Mouse (Mus musculus) frontal cortex, adult 2 months (tissue): ENCODE data around the gene Gpatch8. TPM values are rescaled to one million over a fixed set of nuclear protein-coding genes. Genes with fewer than 3 reads are reported as not detected.
"Not testable (repeated sequence)": the region's sequence is repeated elsewhere in the genome, so short reads cannot be mapped to it uniquely, and the experiment has no call there.

ENCODE experiments used
- DNase-seq, 2 experiments: peaks; one replicate each; pipeline ENCODE4 v3.0.0; 2022; ENCODE audit warnings: low spot score in 1 of 2; ENCODE audit errors: extremely low spot score in 1 of 2
- polyA plus RNA-seq: library from polyadenylated mRNA; depleted of rRNA; stranded (reverse); fragments of >200 nt; gene quantifications from 2 replicates; pipeline ENCODE4 v1.2.3, GENCODE M21; 2012

Gpatch8 gene
- polyA plus RNA-seq, 1 experiment, result 61.7 TPM

DNA sequence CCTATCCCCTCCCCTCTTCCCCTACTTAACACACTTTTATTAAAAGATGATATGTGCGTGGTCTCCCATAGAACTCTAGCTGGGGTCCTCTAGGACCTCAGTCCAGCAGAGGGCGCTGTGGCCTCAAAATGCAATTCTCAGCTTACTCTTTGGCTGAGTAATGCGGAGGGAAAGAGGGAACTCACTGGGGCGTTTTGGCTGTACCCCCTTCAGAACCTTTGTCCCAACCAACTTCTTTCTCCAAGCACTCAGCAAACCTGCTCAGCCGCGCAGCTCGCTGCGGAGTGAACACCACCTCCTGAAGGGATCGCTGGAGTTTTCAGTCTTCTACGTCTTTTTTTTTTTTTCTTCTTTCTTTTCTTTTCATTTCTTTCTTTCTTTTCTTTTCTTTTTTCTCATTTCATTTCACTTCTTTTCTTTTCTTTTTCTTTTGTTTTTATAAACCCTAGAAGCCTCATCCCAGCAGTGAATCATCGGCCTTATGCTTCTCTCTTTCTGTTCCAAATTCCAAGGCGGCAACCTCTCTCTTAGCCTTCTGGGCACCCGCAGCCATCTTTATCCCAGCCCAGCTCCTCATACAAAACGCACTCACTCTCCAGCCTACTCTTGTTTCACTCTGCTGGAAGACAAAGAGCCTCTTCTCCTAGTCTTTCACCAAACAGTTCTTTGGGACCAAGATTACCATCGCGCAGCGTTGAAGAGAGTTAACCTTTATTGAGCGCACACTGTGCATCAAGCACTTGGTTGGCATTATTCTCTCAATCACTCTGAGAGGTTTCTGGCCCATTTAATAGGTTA, 16.9 kb upstream of the Gpatch8 start:
- peak; percentile 30 to 91 for DNase-seq

- no peak for DNase-seq
Measured at GRCm38 (mm10) chr11:102568756-102569377, 12.7 kb upstream of the Gpatch8 start.

GRCm38 (mm10) chr11:102568191-102568590, 12.0 kb upstream of the Gpatch8 start:
- no peak for DNase-seq

GRCm38 (mm10) chr11:102567723-102568122, 11.5 kb upstream of the Gpatch8 start:
- DNase-seq, result no peak

GRCm38 (mm10) chr11:102567157-102567556, 11.0 kb upstream of the Gpatch8 start:
- no peak for DNase-seq

DNA sequence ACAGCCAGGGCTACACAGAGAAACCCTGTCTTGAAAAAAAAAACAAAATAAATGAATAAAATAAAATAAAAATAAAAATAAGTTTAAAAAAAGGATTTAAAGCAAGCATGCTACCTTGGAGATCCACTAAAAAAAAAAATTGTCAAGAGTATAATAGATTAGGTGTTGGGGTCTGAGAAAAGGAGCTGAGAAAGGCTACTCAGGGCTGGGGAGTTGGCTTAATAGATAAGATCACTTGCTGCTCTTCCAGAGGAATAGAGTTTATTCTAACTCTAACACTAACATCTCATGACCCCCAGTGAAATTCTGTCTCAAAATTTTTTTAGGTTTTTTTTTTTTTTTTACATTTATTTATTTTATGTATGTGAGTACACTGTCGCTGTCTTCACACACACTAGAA, 10.1 kb upstream of the Gpatch8 start:
- DNase-seq, result no peak

GRCm38 (mm10) chr11:102565741-102566140, 9.5 kb upstream of the Gpatch8 start:
- DNase-seq, result no peak

GRCm38 (mm10) chr11:102564952-102565671, 8.9 kb upstream of the Gpatch8 start:
- not testable (repeated sequence) for DNase-seq

GRCm38 (mm10) chr11:102558704-102559103, 2.5 kb upstream of the Gpatch8 start:
- no peak for DNase-seq

GRCm38 (mm10) chr11:102557386-102557785, 1.2 kb upstream of the Gpatch8 start:
- no peak for DNase-seq

DNA sequence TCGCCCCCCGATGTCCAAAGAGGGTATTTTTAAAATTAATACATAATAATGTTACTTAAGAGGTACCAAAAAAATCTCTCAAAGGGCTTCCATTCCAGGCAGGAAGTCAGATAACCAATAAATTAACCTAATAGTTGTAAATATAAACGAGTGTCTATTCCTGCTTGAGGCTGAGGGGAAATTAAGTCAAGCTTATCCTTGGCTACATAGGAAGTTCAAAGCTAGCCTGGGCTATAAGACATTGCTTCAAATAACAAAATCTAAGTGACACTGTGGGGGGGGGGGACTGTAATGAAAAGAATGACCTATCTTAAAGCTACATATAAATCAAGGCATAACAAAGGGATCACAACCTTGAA, 503 bp upstream of the Gpatch8 start:
- no peak for DNase-seq

GRCm38 (mm10) chr11:102555400-102556030, 677 bp downstream of the Gpatch8 start:
- peak in 1 of 2 experiments; percentile 21 for DNase-seq

DNA sequence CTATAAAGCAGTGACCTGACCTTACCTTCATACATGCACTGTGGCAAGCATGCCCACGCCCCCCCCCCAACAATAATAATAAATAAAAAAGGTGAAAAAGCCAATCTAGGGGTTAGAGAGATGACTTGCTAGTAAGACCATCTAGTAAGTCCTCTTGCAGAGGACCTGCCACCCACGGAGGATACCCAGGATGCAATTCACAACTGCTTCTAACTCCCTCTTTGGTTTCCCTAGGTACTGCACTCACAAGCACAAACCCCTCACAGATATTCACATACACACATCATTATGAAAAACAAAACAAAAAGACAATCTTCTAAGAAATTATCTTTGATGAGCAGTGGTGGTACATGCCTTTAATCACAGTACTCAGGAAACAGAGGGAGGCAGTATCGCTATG, 4.1 kb downstream of the Gpatch8 start:
- DNase-seq, result no peak

- DNase-seq, result no peak
Measured at GRCm38 (mm10) chr11:102551176-102551575, 5.0 kb downstream of the Gpatch8 start.

GRCm38 (mm10) chr11:102541471-102541870, 14.7 kb downstream of the Gpatch8 start:
- no peak for DNase-seq

DNA sequence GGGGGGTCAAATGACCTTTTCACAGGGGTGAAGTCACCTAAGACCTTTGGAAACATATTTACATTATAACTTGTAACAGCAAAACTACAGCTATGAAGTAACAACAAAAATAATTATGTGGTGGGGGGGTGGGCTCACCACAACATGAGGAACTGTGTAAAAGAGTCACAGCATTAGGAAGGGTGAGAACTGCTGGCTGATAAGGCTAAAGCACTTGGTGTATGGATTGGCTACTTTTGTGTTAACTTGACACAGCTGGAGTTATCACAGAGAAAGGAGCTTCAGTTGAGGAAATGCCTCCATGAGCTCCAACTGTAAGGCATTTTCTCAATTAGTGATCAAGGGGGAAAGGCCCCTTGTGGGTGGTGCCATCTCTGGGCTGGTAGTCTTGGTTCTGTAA, 15.9 kb downstream of the Gpatch8 start:
- not testable (repeated sequence) for DNase-seq

DNA sequence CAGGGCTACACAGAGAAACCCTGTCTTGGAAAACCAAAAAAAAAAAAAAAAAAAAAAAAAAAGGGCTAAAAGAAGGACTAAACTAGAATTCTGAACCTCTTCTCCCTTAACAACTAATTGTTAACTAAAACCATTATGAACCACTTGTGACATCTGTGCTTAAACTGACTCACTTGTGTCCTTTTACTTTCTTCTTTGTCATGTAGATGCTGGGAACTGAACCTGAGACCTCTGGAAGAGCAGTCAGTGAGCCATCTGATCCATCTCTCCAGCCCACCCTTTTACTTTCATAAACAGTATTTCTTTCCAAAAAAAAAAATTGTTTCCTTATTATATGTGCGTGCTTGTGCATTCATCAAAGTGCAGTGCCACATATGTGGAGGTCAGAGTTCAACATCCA, 16.5 kb downstream of the Gpatch8 start:
- DNase-seq, result no peak

DNA sequence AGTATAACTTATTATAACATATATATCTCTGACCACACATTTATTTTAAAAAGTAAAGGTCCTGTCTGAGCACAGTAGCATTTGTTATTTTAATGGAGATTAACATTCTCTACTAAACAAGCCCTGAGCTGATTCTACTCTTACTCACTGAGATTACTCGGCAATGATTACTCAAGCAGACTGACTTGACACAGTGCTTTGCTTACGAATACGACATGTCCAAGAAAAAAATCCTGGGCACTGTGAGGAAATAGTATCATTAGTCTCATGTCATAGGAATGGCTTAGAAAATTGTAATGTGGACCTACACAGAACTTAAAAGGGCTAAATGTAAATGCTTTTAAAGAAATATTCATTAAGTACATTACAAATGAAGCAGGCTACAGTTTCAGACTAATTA, 20.0 kb downstream of the Gpatch8 start:
- no peak for DNase-seq

- DNase-seq, result no peak
Measured at GRCm38 (mm10) chr11:102534078-102534477, 22.1 kb downstream of the Gpatch8 start.

DNA sequence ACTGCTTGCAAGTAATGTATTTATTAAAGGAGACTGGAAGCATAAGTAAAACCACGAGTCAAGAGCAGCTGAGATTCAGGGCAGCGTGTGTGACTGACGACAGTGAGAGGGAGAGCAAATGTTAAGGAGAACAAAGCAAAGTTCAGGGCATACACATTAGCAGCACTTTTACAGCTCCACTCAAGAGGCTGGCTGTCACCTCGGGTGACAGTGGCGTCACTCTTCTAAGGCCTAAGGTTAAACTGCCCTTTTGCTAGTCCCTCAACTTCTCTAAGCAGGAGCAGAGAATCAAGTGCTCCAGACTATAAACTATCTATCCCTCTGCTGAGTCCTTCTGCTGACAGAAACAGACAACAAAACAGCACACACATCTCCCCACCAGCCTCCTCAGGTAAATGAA, 24.8 kb downstream of the Gpatch8 start:
- no peak for DNase-seq

- no peak for DNase-seq
Measured at GRCm38 (mm10) chr11:102514793-102515424, 41.3 kb downstream of the Gpatch8 start.
